Mouse (Mus musculus) left cerebral cortex, postnatal 14 days (tissue): ENCODE data around the gene Hoxb4. TPM values are rescaled to one million over a fixed set of nuclear protein-coding genes. Genes with fewer than 3 reads are reported as not detected.

Experiments
- DNase-seq, 2 experiments: peaks; one replicate each; pipeline ENCODE4 v3.0.0; 2021 to 2022; ENCODE audit warnings: low spot score in 2 of 2, mixed read lengths in 1 of 2
- intact Hi-C: fragments of 180-260 bp; cut with DNase I; formaldehyde crosslinking; loops from one replicate; pipeline ENCODE4 v1.15.1; 2025
- total RNA-seq, 2 experiments: library from RNA; stranded (reverse); gene quantifications; 2 replicates each; pipeline ENCODE4 v1.2.3; 2021

Gene Hoxb4
- total RNA-seq, 2 experiments from 2014 or later: not detected

- no peak for DNase-seq
- intact Hi-C loops: no loop called here
Measured at GRCm38 (mm10) chr11:96324125-96324524, 6.1 kb downstream of the Hoxb4 start.

- intact Hi-C loops: no loop called here
- no peak for DNase-seq
Measured at GRCm38 (mm10) chr11:96324965-96325364, 6.9 kb downstream of the Hoxb4 start.

GRCm38 (mm10) chr11:96325747-96326212, 7.7 kb downstream of the Hoxb4 start:
- intact Hi-C loops: no loop called here
- no peak for DNase-seq

GRCm38 (mm10) chr11:96326705-96327104, 8.6 kb downstream of the Hoxb4 start:
- intact Hi-C loops: no loop called here
- DNase-seq: no peak

GRCm38 (mm10) chr11:96327122-96327521, 9.1 kb downstream of the Hoxb4 start:
- DNase-seq: no peak
- intact Hi-C loops: no loop called here

- intact Hi-C loops: no loop called here
- DNase-seq: no peak
Measured at GRCm38 (mm10) chr11:96327750-96328149, 9.7 kb downstream of the Hoxb4 start.

GRCm38 (mm10) chr11:96328605-96329004, 10.5 kb downstream of the Hoxb4 start:
- intact Hi-C loops: no loop called here
- DNase-seq: no peak

GRCm38 (mm10) chr11:96332105-96332504, 14.0 kb downstream of the Hoxb4 start:
- intact Hi-C loops: loop anchor here (10.0 kb wide), 1 partner anchor 137 kb away; the partner anchor contains the start of gene Hoxb13
- DNase-seq: no peak

GRCm38 (mm10) chr11:96332618-96333032, 14.6 kb downstream of the Hoxb4 start:
- DNase-seq: no peak
- intact Hi-C loops: loop anchor here (10.0 kb wide), 1 partner anchor 138 kb away; the partner anchor contains the start of gene Hoxb13

GRCm38 (mm10) chr11:96333241-96334001, 15.4 kb downstream of the Hoxb4 start:
- intact Hi-C loops: loop anchor here (10.0 kb wide), 1 partner anchor 139 kb away; the partner anchor contains the start of gene Hoxb13
- no peak for DNase-seq

GRCm38 (mm10) chr11:96334002-96334364, 15.9 kb downstream of the Hoxb4 start:
- intact Hi-C loops: loop anchor here (10.0 kb wide), 1 partner anchor 139 kb away; the partner anchor contains the start of gene Hoxb13
- no peak for DNase-seq

- no peak for DNase-seq
- intact Hi-C loops: loop anchor here (10.0 kb wide), 1 partner anchor 140 kb away; the partner anchor contains the start of gene Hoxb13
Measured at GRCm38 (mm10) chr11:96334998-96335397, 16.9 kb downstream of the Hoxb4 start.

- intact Hi-C loops: loop anchor here (10.0 kb wide), 1 partner anchor 142 kb away; the partner anchor contains the start of gene Hoxb13
- DNase-seq: no peak
Measured at GRCm38 (mm10) chr11:96336597-96336996, 18.5 kb downstream of the Hoxb4 start.

- intact Hi-C loops: loop anchor here (10.0 kb wide), 1 partner anchor 142 kb away; the partner anchor contains the start of gene Hoxb13
- no peak for DNase-seq
Measured at GRCm38 (mm10) chr11:96337026-96337425, 19.0 kb downstream of the Hoxb4 start.

- no peak for DNase-seq
- intact Hi-C loops: loop anchor here (10.0 kb wide), 1 partner anchor 144 kb away; the partner anchor contains the start of gene Hoxb13
Measured at GRCm38 (mm10) chr11:96338957-96339855, 21.1 kb downstream of the Hoxb4 start.

GRCm38 (mm10) chr11:96340698-96341365, 22.8 kb downstream of the Hoxb4 start:
- intact Hi-C loops: loop anchor here (10.0 kb wide), 1 partner anchor 336 kb away; the partner anchor contains the start of gene Igf2bp1
- DNase-seq: no peak

- DNase-seq: no peak
- intact Hi-C loops: loop anchor here (10.0 kb wide), 1 partner anchor 337 kb away; the partner anchor contains the start of gene Igf2bp1
Measured at GRCm38 (mm10) chr11:96341701-96342575, 23.9 kb downstream of the Hoxb4 start.

GRCm38 (mm10) chr11:96342576-96342930, 24.5 kb downstream of the Hoxb4 start:
- intact Hi-C loops: loop anchor here (10.0 kb wide), 1 partner anchor 338 kb away; the partner anchor contains the start of gene Igf2bp1
- no peak for DNase-seq
